Mouse (Mus musculus) embryonic facial prominence, embryonic 13.5 days (tissue): ENCODE data around the gene Slc26a8. TPM values are rescaled to one million over a fixed set of nuclear protein-coding genes. Genes with fewer than 3 reads are reported as not detected.

Experiments
- ATAC-seq: fragments of 200-750 bp; cut with Nextera tagmentation; 2 replicates; pipeline ENCODE4 v1.8.0; 2017; ENCODE audit warnings: low read depth; ENCODE audit not compliant: insufficient number of reproducible peaks, insufficient read depth, low FRiP score, low TSS enrichment
- H3K27ac ChIP-seq: fragments of 300-500 bp; sonication (generic); 2 replicates; pipeline ENCODE4 v1.5.1; 2015; ENCODE audit warnings: moderate library complexity, mild to moderate bottlenecking, inconsistent platforms
- H3K27me3 ChIP-seq: fragments of 300-500 bp; sonication (generic); 2 replicates; pipeline ENCODE4 v1.6.1; 2015; ENCODE audit warnings: mild to moderate bottlenecking, inconsistent platforms
- H3K36me3 ChIP-seq: fragments of 300-500 bp; sonication (generic); 2 replicates; pipeline ENCODE4 v1.6.1; 2015; ENCODE audit warnings: mild to moderate bottlenecking, inconsistent platforms
- H3K4me1 ChIP-seq: fragments of 300-500 bp; sonication (generic); 2 replicates; pipeline ENCODE4 v1.6.1; 2015; ENCODE audit warnings: inconsistent platforms
- H3K4me2 ChIP-seq: fragments of 300-500 bp; sonication (generic); 2 replicates; pipeline ENCODE4 v1.6.1; 2015; ENCODE audit warnings: moderate library complexity, mild to moderate bottlenecking, inconsistent platforms
- H3K4me3 ChIP-seq: fragments of 300-500 bp; sonication (generic); 2 replicates; pipeline ENCODE4 v1.5.1; 2015; ENCODE audit warnings: mild to moderate bottlenecking, inconsistent platforms
- H3K9ac ChIP-seq: fragments of 300-500 bp; sonication (generic); 2 replicates; pipeline ENCODE4 v1.6.1; 2015; ENCODE audit warnings: mild to moderate bottlenecking, inconsistent platforms
- H3K9me3 ChIP-seq: fragments of 300-500 bp; sonication (generic); 2 replicates; pipeline ENCODE4 v1.6.1; 2016; ENCODE audit warnings: inconsistent platforms
- WGBS: fragments of 180-500 bp; shearing (Covaris S2); methylation state at CpG from one replicate; pipeline ENCODE4 v1.1.7; 2015; ENCODE audit warnings: mixed read lengths; 5-methylcytosine and 5-hydroxymethylcytosine counted together
- polyA plus RNA-seq: library from polyadenylated mRNA; unstranded; fragments of >200 nt; fragmentation: Nextera tagmentation; extraction: Ambion mirVana; gene quantifications from 2 replicates; pipeline ENCODE4 v1.2.1, GENCODE M21; 2015

Slc26a8 gene
- polyA plus RNA-seq, 1 experiment from 2014 or later: 0.46 TPM

- 59% methylated on average over 1 of the region's 1 CpGs for WGBS
- Histone ChIP-seq H3K4me1 (no peaks in the 10 kb centered on the region), H3K36me3 (no peaks in the 10 kb centered on the region)
Measured at GRCm38 (mm10) chr17:28683601-28684000, 6.4 kb downstream of the Slc26a8 start.

DNA sequence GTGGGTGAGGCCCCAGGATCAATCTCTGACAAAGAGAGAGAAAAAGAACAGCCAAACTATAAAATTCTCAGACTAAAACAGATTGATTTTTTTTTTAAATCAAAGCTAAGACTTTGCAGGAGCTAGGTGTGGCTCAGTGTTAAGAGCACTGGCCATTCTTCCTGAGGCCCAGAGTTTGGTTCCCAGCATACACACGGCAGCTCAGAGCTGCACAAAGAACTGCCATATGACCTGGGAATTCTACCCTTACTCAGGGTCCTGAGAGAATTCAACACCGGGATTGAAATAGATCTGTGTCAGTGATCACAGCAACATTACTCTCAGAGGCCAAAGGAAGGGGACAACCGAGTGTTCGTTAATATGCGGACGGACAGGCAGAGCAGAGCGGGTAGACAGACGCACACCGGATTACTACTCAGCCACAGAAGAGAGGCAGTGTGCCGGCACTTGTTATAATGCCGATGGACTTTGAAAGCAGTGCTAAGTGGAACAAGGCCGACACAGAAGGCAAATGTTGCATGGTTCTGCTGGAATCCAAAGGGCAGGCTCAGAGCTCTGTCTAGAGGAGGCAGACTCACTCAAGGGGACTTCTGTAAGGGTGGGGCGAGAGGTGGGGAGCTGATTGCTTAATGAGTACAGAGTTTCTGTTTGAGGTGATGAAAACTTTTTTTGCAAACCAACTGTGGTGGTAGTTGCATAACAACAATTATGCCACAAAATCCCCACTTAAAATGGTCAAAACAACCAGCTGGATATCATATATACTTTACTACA, 7.5 kb downstream of the Slc26a8 start:
- WGBS: 61% methylated on average over 13 of the region's 13 CpGs
- Histone ChIP-seq H3K9ac (no peak overlapping the region), H3K4me3 (no peak overlapping the region), H3K4me1 (no peaks in the 10 kb centered on the region), H3K4me2 (no peak overlapping the region), H3K27me3 (no peaks in the 10 kb centered on the region), H3K27ac (no peak overlapping the region), H3K9me3 (no peaks in the 10 kb centered on the region), H3K36me3 (no peaks in the 10 kb centered on the region)
- no peak for ATAC-seq

More at GRCm38 (mm10) chr17:28683601-28684000, 6.4 kb downstream of the Slc26a8 start:
- no peak overlapping the region for H3K4me3 ChIP-seq
- H3K27me3 ChIP-seq: 0 out of 2 replicates have a peak, but pooled peaks cover 4% of the 10 kb centered on the region
- no peaks in the 10 kb centered on the region for H3K9me3 ChIP-seq
- no peak overlapping the region for H3K27ac ChIP-seq
- H3K4me2 ChIP-seq: no peak overlapping the region
- no peak for ATAC-seq
- H3K9ac ChIP-seq: no peak overlapping the region

DNA sequence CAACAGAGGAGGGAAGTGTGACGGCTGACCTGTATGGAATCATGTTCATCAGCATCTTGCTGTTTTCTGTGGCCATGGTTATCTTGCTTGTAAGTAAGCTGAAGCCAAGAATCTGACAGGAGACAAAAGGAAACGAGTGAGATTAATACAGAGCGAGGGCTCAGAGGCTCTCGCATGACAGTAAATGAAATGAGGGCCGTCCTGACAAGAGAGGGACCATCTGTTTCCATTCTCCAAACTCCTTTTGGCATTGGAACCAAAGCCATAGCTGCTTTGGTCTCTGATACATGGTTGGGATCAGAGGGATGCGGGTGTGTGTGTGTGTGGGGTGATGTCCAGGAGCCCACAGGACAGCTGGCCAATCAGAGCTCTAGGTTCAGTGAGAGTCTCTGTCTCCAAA, 30.5 kb downstream of the Slc26a8 start:
- Histone ChIP-seq H3K9me3 (no peaks in the 10 kb centered on the region), H3K9ac (no peak overlapping the region), H3K4me2 (no peak overlapping the region), H3K27ac (no peak overlapping the region), H3K27me3 (no peaks in the 10 kb centered on the region), H3K4me3 (no peak overlapping the region), H3K4me1 (peaks cover 5% of the 10 kb centered on the region), H3K36me3 (no peaks in the 10 kb centered on the region)
- no peak for ATAC-seq
- WGBS: 46% methylated on average over 6 of the region's 6 CpGs

DNA sequence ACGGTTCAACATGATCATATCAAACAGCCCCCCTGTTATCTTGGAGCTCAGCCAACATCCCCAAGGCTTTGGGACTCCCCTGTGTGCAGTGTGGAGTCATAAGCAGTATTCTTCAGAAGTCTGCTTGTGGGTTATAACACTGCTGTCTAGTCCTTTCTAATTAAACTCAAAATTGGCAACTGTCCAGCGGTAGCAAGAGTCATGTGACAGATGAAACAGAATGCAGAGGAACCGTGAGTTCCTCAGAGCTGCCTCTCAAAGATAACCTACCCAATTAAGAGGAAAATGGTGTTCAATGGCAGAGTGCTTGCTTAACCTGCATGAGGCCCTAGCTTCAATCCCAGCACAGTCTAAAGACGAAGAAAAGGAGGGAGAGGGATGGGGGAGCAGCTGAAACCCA, 32.1 kb downstream of the Slc26a8 start:
- Histone ChIP-seq H3K9me3 (no peaks in the 10 kb centered on the region), H3K27ac (no peak overlapping the region), H3K27me3 (no peaks in the 10 kb centered on the region), H3K4me3 (no peak overlapping the region), H3K36me3 (no peaks in the 10 kb centered on the region), H3K9ac (no peak overlapping the region), H3K4me2 (no peak overlapping the region), H3K4me1 (peaks cover 5% of the 10 kb centered on the region)
- ATAC-seq: no peak
- 28% methylated on average over 4 of the region's 4 CpGs for WGBS

DNA sequence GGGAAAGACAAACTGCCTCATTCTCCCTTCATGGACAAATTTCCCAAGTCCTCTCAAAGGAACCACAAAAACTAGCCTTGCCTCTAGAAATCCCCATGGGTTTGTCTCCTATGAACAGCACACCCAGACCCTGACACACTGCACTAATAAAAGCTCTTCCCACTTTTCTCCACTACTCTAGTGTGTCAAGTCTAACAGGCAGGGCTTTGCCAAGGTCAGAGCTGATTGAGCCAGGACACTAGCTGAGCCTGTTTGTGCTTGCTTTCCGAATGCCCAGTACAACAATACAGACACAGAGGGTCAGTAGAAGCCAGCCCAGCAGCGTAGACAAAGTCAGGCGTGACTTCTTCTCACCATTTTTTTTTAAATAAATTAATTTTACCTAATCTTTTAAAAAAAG, 39.8 kb downstream of the Slc26a8 start:
- Histone ChIP-seq H3K9me3 (no peaks in the 10 kb centered on the region), H3K27me3 (no peaks in the 10 kb centered on the region), H3K4me1 (no peaks in the 10 kb centered on the region), H3K9ac (no peak overlapping the region), H3K36me3 (no peaks in the 10 kb centered on the region), H3K27ac (no peak overlapping the region), H3K4me3 (no peak overlapping the region), H3K4me2 (no peak overlapping the region)
- WGBS: 76% methylated on average over 3 of the region's 3 CpGs
- no peak for ATAC-seq

DNA sequence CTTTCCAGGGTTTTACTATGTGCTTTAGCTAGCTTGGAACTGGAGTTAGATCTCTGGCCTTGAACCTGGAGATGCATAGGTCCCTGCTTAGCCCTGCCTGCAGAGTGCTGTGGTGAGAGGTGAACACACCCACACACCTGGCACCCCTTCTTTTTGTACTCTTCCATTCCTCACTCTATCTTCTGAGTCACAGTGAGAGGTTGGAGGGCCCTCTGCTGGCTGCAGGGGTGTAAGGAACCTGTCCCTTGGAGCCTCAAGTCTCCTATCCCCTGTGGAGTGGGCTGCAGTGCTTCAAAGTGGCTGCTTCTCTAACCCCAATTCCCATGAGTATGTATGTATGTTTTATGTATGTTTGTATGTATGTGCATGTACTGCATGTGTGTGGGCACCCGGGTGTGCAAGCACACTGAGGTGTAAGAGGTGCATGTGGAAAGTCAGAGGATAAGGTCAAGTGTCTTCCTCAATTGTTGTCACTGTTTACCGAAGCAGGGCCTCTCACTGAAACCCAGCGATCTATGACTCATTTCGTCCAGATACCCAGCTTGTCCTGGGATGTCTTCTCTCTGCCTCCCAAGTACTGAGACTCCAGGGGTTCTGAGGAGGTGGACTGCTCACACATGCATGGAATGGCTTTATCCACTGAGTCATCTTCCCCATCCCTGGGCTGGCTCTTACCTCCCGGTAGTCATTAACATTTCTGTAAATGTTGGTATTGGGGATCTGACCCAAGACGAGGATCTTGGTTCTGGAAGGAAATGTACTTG, 41.2 kb downstream of the Slc26a8 start:
- H3K27me3 ChIP-seq: no peaks in the 10 kb centered on the region
- H3K36me3 ChIP-seq: no peaks in the 10 kb centered on the region
- no peak overlapping the region for H3K9ac ChIP-seq
- H3K27ac ChIP-seq: no peak overlapping the region
- no peaks in the 10 kb centered on the region for H3K4me1 ChIP-seq
- H3K4me3 ChIP-seq: no peak overlapping the region
- ATAC-seq: no peak
- no peak overlapping the region for H3K4me2 ChIP-seq
- H3K9me3 ChIP-seq: no peaks in the 10 kb centered on the region
- WGBS: 48% methylated on average over 6 of the region's 6 CpGs

GRCm38 (mm10) chr17:28646221-28646620, 43.8 kb downstream of the Slc26a8 start:
- Histone ChIP-seq H3K9me3 (no peaks in the 10 kb centered on the region), H3K36me3 (no peaks in the 10 kb centered on the region), H3K27me3 (no peaks in the 10 kb centered on the region), H3K4me1 (no peaks in the 10 kb centered on the region), H3K9ac (no peak overlapping the region), H3K4me3 (no peak overlapping the region), H3K27ac (no peak overlapping the region), H3K4me2 (no peak overlapping the region)
- no peak for ATAC-seq
- WGBS: 73% methylated on average over 3 of the region's 3 CpGs

DNA sequence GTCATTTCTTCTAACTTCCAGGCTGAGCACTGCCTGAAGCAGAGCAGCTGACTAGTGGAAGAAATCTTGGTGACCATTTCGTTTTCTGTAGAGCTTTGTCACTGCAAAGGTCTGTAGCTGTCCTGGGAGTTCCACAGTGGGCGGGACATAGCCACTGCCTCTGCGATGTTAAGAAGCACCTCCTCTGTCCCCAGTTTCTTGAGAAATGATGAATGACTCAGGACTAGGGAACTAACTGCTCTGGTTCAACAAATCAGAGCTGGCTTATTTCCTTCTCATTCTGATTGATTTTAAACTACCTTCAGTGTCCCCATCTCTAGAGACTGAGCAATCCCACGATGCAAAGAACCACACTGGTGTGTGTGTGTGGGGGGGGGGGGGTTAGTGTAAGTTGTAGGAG, 45.9 kb downstream of the Slc26a8 start:
- WGBS: 56% methylated on average over 4 of the region's 4 CpGs
- Histone ChIP-seq H3K9me3 (no peaks in the 10 kb centered on the region), H3K4me2 (no peak overlapping the region), H3K27ac (no peak overlapping the region), H3K27me3 (no peaks in the 10 kb centered on the region), H3K4me1 (no peaks in the 10 kb centered on the region), H3K36me3 (no peaks in the 10 kb centered on the region), H3K4me3 (no peak overlapping the region), H3K9ac (no peak overlapping the region)
- ATAC-seq: no peak

DNA sequence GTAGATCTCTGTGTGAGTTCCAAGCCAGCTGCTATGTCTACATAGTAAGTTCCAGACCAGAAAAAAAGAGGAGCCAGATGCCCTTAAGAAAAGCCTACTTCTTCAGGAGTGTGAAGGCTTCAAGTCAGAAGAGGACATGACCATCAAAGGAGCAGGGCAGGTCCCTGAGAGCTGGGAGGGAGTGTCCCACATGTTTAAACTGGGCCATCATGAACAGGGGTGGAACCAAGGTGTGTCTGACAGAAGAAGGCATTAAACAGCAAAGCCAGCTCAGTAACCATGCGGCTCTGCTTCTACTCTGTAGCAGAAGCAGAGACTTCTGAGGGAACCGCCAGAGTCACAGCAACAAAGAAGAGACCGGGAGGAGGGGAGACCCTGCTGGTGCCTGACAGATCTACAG, 46.3 kb downstream of the Slc26a8 start:
- 42% methylated on average over 3 of the region's 3 CpGs for WGBS
- no peak for ATAC-seq

GRCm38 (mm10) chr17:28640113-28640512, 49.9 kb downstream of the Slc26a8 start:
- no peaks in the 10 kb centered on the region for H3K4me1 ChIP-seq
- no peaks in the 10 kb centered on the region for H3K36me3 ChIP-seq
- no peaks in the 10 kb centered on the region for H3K27me3 ChIP-seq
- no peak for ATAC-seq
- H3K9me3 ChIP-seq: no peaks in the 10 kb centered on the region
- H3K9ac ChIP-seq: no peak overlapping the region
- no peak overlapping the region for H3K4me2 ChIP-seq
- no peak overlapping the region for H3K27ac ChIP-seq
- 90% methylated on average over 3 of the region's 3 CpGs for WGBS
- no peak overlapping the region for H3K4me3 ChIP-seq

More for the DNA sequence above, 46.3 kb downstream of the Slc26a8 start:
- Histone ChIP-seq H3K27ac (no peak overlapping the region), H3K4me2 (no peak overlapping the region), H3K36me3 (no peaks in the 10 kb centered on the region), H3K9me3 (no peaks in the 10 kb centered on the region), H3K4me1 (no peaks in the 10 kb centered on the region), H3K9ac (no peak overlapping the region), H3K4me3 (no peak overlapping the region), H3K27me3 (no peaks in the 10 kb centered on the region)

DNA sequence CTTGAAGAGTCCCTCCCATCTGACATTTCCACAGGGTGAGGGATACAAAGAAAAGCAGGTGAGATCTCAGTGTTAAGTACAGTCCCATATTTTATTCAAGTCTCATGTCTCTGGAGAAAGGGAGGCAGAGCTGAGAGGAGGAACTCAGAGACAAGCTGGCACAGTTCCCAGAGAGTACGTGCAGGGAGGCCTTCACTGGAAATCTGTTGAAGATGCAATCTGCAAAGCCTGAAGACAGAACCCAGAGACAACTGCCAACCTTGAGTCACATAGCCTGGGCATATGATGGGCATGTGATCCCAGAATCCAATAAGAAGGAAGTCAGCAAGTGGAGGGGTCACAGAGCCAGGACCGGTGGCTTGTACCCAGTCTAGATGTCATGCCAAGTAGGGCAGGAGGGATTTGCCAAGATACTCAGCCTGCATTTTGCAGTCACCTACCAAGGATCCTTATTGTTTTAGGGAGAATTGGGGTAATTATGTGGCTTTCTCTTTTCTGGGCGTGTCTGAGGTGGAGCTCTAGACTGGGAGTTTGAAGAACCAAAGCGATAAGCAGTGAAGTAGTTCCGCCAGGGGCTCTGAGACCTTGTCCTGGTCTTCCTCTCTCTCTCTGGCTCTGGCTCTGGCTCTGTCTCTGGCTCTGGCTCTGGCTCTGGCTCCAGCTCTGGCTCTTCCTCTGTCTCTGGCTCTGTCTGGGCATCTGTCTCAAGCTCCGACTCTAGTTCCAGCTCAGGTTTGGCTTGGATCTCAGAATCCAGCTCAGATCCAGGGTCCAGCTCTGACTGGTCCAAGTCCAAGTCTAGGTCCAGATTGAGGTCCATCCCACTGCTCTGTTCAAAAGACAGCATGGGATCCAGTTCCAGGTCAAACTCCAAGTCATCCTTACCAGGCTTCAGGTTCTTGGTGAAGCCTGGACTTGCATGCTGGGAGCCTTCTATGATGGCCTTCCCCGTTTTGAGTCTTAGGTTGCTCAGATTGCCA, 52.0 kb downstream of the Slc26a8 start:
- no peaks in the 10 kb centered on the region for H3K9me3 ChIP-seq
- H3K36me3 ChIP-seq: no peaks in the 10 kb centered on the region
- no peaks in the 10 kb centered on the region for H3K4me1 ChIP-seq
- no peak overlapping the region for H3K9ac ChIP-seq
- H3K4me2 ChIP-seq: no peak overlapping the region
- no peak for ATAC-seq
- H3K27me3 ChIP-seq: no peaks in the 10 kb centered on the region
- H3K27ac ChIP-seq: no peak overlapping the region
- 83% methylated on average over 7 of the region's 7 CpGs for WGBS
- H3K4me3 ChIP-seq: no peak overlapping the region
